Mouse (Mus musculus) liver, adult 2 months (tissue): ENCODE data around the gene Myo1a. TPM values are rescaled to one million over a fixed set of nuclear protein-coding genes. Genes with fewer than 3 reads are reported as not detected.

Experiments
- DNase-seq: peaks from one replicate; pipeline ENCODE4 v3.0.0-alpha.2; 2011; ENCODE audit warnings: low read depth, low spot score; ENCODE audit errors: extremely low read depth
- H3K27ac ChIP-seq: fragments of 200-500 bp; replicated peaks from 2 replicates; pipeline ENCODE4 v1.5.1; 2012; ENCODE audit warnings: low read depth, mild to moderate bottlenecking, control low read depth, inconsistent platforms, low read length; ENCODE audit not compliant: insufficient read depth
- H3K27me3 ChIP-seq: fragments of 200-500 bp; 2 replicates; pipeline ENCODE4 v1.6.1; 2012; ENCODE audit warnings: mild to moderate bottlenecking, moderate library complexity, low read length, inconsistent platforms; ENCODE audit not compliant: control insufficient read depth, insufficient read depth
- H3K36me3 ChIP-seq: fragments of 200-500 bp; 2 replicates; pipeline ENCODE4 v1.6.1; 2012; ENCODE audit warnings: low read length, inconsistent platforms; ENCODE audit not compliant: control insufficient read depth, insufficient read depth
- H3K4me1 ChIP-seq: fragments of 200-500 bp; 2 replicates; pipeline ENCODE4 v1.6.1; 2011; ENCODE audit warnings: low read length; ENCODE audit not compliant: control insufficient read depth, insufficient read depth
- H3K4me3 ChIP-seq: fragments of 200-500 bp; 2 replicates; pipeline ENCODE4 v1.5.1; 2011; ENCODE audit warnings: low read depth, mild to moderate bottlenecking, control low read depth, low read length, moderate library complexity; ENCODE audit not compliant: insufficient read depth
- H3K79me2 ChIP-seq: fragments of 200-500 bp; 2 replicates; pipeline ENCODE4 v1.6.1; 2012; ENCODE audit warnings: inconsistent platforms, mild to moderate bottlenecking, low read length, moderate library complexity; ENCODE audit not compliant: control insufficient read depth, insufficient read depth
- H3K9ac ChIP-seq: fragments of 200-500 bp; 2 replicates; pipeline ENCODE4 v1.6.1; 2012; ENCODE audit warnings: low read depth, mild to moderate bottlenecking, control low read depth, inconsistent platforms, low read length
- CTCF ChIP-seq: fragments of 200-500 bp; IDR thresholded peaks from 2 replicates; pipeline ENCODE4 v1.5.1; 2011; ENCODE audit warnings: low read depth, low read length, control low read depth
- POLR2A ChIP-seq: fragments of 200-500 bp; IDR thresholded peaks from 2 replicates; pipeline ENCODE4 v1.6.1; 2011; ENCODE audit warnings: low read length, control low read depth; ENCODE audit not compliant: insufficient read depth; ENCODE audit errors: extremely low read depth
- WGBS: fragments of 180-500 bp; shearing (Covaris S2); methylation state at CpG from one replicate; pipeline ENCODE4 v1.1.7; 2018; 5-methylcytosine and 5-hydroxymethylcytosine counted together
- polyA plus RNA-seq: library from polyadenylated mRNA; depleted of rRNA; stranded (reverse); fragments of >200 nt; gene quantifications from 2 replicates; pipeline ENCODE4 v1.2.3, GENCODE M21; 2012
- total RNA-seq: library from RNA; depleted of rRNA; stranded (reverse); fragments of >200 nt; gene quantifications from 2 replicates; pipeline ENCODE4 v1.2.3, GENCODE M21; 2014

Gene Myo1a
- total and polyA plus RNA-seq, 2 experiments, result 0.02 to 0.18 TPM

DNA sequence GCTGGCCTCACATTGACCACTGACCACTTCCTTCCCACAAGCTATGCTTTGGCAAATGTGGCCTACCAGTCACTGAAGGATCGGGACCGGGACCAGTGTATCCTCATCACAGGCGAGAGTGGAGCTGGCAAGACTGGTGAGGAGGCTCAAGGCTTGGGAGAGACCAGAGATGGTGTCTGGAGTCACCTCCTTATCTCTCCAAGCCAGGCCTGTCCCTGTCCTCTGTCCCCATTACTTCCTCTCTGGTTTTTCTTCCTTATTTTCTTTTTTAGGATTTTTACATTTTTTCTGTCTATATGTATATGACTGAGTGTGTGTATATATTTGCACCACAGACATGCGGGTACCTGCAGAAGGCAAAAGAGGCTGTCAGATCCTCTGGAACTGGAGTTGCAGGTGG, 813 bp downstream of the Myo1a start:
- WGBS, result 88% methylated on average over 4 of the region's 4 CpGs
- Histone ChIP-seq H3K4me1 (no peaks in the 10 kb centered on the region), H3K36me3 (no peaks in the 10 kb centered on the region), H3K9ac (no peak overlapping the region), H3K4me3 (no peak overlapping the region), H3K27ac (no peak overlapping the region), H3K27me3 (no peaks in the 10 kb centered on the region), H3K79me2 (no peaks in the 10 kb centered on the region)
- no peak for DNase-seq
- TF ChIP-seq POLR2A, result no peak

DNA sequence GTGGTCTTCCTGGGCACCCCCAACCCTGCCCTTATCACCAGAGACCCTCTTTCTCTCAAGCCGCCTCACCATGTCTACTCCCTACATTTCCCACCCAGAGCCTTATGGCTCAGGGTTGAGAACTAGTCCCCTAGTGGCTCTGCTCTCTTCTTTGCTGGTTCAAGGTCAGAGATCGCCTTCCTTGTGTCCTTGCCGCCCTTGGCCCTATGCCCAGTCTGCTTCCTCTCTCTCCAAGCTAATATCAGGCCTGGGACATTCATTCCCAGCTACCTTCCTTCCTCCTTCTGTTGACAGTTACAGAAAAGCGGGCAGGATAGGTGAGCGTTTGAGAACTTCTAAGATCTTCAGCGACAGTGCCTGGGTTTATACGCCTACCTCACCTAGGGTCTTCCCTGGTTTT, 2.8 kb downstream of the Myo1a start:
- 66% methylated on average over 7 of the region's 7 CpGs for WGBS
- Histone ChIP-seq H3K36me3 (no peaks in the 10 kb centered on the region), H3K27ac (no peak overlapping the region)

GRCm38 (mm10) chr10:127708850-127709370, 3.9 kb downstream of the Myo1a start:
- no peaks in the 10 kb centered on the region for H3K36me3 ChIP-seq
- H3K4me1 ChIP-seq, result no peaks in the 10 kb centered on the region
- no peaks in the 10 kb centered on the region for H3K79me2 ChIP-seq
- DNase-seq, result no peak
- no peak overlapping the region for H3K9ac ChIP-seq
- WGBS, result 94% methylated on average over 3 of the region's 3 CpGs
- H3K4me3 ChIP-seq, result no peak overlapping the region
- no peak for TF ChIP-seq POLR2A
- TF ChIP-seq CTCF, result no peak
- H3K27me3 ChIP-seq, result no peaks in the 10 kb centered on the region
- H3K27ac ChIP-seq, result no peak overlapping the region

More for the DNA sequence above, 2.8 kb downstream of the Myo1a start:
- no peak for TF ChIP-seq CTCF
- no peak for TF ChIP-seq POLR2A
- DNase-seq, result peak; percentile 9
- Histone ChIP-seq H3K4me3 (no peak overlapping the region), H3K9ac (no peak overlapping the region), H3K79me2 (no peaks in the 10 kb centered on the region), H3K4me1 (no peaks in the 10 kb centered on the region), H3K27me3 (no peaks in the 10 kb centered on the region)

- no peak for TF ChIP-seq CTCF
- TF ChIP-seq POLR2A, result no peak
- H3K36me3 ChIP-seq, result no peaks in the 10 kb centered on the region
- no peak for DNase-seq
- H3K27me3 ChIP-seq, result no peaks in the 10 kb centered on the region
- 85% methylated on average over 13 of the region's 13 CpGs for WGBS
- no peak overlapping the region for H3K4me3 ChIP-seq
- no peaks in the 10 kb centered on the region for H3K4me1 ChIP-seq
- H3K79me2 ChIP-seq, result no peaks in the 10 kb centered on the region
- H3K9ac ChIP-seq, result no peak overlapping the region
- no peak overlapping the region for H3K27ac ChIP-seq
Observed at GRCm38 (mm10) chr10:127710331-127710730, 5.4 kb downstream of the Myo1a start.

GRCm38 (mm10) chr10:127712736-127713135, 7.8 kb downstream of the Myo1a start:
- Histone ChIP-seq H3K36me3 (no peaks in the 10 kb centered on the region), H3K9ac (no peak overlapping the region), H3K27ac (no peak overlapping the region), H3K79me2 (no peaks in the 10 kb centered on the region), H3K4me3 (no peak overlapping the region), H3K4me1 (no peaks in the 10 kb centered on the region), H3K27me3 (no peaks in the 10 kb centered on the region)
- DNase-seq, result no peak
- TF ChIP-seq POLR2A, result no peak
- no peak for TF ChIP-seq CTCF
- WGBS, result 87% methylated on average over 6 of the region's 6 CpGs

- H3K27ac ChIP-seq, result no peak overlapping the region
- 0 out of 2 replicates have a peak, but pooled peaks cover 2% of the 10 kb centered on the region for H3K27me3 ChIP-seq
- no peak for DNase-seq
- no peaks in the 10 kb centered on the region for H3K79me2 ChIP-seq
- H3K36me3 ChIP-seq, result no peaks in the 10 kb centered on the region
- H3K4me1 ChIP-seq, result no peaks in the 10 kb centered on the region
- TF ChIP-seq POLR2A (no peak), CTCF (no peak)
- no peak overlapping the region for H3K4me3 ChIP-seq
- WGBS, result 62% methylated on average over 20 of the region's 20 CpGs
- H3K9ac ChIP-seq, result 0 out of 2 replicates have a peak overlapping the region, but pooled peaks have one; percentile 9
Observed at GRCm38 (mm10) chr10:127721671-127722418, 16.9 kb downstream of the Myo1a start.
